Mouse (Mus musculus) embryo, embryonic 9.5 days (tissue): ENCODE data around the gene Spock2.
"Not testable (repeated sequence)": the region's sequence is repeated elsewhere in the genome, so short reads cannot be mapped to it uniquely, and the experiment has no call there.

Source experiments
- DNase-seq: peaks from one replicate; pipeline ENCODE4 v3.0.0-alpha.2; 2017; ENCODE audit errors: extremely low spot score

The Spock2 gene

DNA sequence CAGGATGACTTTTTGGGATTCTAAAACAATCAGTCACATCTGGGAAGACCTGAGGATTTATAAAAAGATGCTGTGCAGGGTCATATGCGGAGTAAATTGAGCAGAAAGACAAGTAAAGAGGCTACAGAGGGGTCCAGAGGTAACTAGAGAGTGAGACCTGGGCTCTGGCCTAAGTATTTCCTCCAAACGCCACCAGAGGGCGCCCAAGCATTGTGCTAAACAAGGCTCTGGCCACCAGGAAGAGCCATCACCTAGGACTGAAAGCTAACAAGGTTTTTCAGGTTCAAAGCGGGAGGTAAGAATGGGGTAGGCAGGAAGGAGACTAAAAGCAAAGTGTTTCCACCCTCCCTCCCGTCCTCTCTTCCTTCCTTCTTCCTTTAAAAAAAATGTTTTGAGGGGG, 42.1 kb downstream of the Spock2 start:
- DNase-seq: peak; percentile 76

DNA sequence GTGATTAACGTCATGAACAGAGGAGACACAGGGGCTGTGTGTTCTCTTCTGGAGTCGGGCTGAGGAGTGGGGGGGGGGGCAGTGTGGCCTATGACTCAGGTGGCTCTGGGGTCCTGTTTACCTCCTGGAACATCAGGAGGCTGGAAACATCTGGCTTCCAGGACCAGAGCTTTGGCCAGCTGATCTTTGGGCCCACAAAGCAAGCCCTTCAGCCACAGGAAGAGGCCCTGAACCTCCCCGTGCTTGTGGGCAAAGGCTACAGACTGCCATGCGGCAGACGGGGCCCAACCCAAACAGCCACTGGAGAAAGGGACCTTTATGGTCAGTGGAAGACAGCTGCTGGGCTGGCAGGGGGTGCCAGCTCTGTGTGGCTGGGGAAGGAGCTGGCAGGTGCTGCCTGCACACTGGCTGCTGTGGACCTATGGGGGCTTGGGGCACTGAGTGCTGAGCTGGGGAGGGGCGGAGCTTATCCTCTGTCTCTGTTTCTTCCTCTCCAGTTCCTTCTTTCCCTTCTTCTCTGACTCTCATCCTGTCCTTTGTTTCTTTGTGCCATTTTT, 45.2 kb downstream of the Spock2 start:
- no peak for DNase-seq

DNA sequence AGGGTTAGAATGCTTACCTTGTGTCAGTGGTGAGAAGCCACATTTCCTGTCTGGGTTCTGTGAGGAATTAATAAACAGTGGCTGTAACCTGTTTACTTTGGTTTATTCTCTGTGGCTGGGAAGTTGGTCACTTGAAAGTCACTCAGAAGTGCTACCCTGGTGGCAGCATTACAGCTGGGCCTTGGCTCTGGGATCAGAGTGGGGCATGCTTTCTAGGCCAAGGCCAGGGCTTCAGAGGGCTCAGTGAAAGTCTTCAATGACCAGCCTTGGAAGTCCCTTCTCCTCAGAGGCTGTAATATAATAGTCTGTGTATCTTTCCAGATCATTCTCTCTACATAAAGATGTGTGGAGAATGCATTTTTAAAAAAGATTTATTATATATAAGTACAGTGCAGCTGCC, 50.0 kb downstream of the Spock2 start:
- no peak for DNase-seq

DNA sequence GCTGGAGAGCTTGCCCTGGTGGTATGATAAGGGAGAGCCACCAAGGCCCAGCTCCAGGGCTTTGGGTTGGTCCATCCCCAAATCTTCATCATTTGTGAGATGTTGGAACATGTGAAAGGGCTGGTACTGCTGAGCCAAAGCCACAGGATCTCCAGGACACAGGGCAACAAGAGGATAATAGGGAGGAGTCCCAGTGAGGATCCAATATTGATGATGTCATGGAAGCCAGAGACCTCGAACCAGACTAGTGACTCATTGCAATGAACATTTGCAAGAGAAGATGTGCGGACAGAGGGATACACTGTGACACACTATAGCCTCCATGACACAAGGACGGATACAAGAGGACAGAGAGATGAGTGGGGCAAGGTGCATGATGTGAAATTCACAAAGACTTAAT, 52.1 kb downstream of the Spock2 start:
- DNase-seq: no peak

DNA sequence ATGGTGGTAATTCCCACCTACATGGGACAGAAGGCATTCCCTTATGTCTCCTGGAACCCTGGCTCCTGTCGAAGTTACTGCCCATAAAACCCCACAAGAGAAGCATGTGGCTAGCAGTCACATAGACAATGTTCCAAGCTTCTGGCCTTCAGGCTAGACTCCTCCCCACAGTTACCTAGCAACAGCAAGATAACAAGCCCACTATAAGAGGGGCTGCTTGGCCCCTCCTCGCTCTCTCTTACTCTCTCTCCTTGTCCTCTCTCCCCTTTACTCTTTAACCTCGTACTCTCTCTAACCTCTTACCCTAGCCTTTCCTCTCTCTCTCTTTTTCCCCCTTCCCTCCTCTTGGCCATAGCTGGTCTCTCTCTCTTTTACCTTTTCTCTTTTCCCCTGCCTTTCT, 55.4 kb downstream of the Spock2 start:
- DNase-seq: not testable (repeated sequence)

DNA sequence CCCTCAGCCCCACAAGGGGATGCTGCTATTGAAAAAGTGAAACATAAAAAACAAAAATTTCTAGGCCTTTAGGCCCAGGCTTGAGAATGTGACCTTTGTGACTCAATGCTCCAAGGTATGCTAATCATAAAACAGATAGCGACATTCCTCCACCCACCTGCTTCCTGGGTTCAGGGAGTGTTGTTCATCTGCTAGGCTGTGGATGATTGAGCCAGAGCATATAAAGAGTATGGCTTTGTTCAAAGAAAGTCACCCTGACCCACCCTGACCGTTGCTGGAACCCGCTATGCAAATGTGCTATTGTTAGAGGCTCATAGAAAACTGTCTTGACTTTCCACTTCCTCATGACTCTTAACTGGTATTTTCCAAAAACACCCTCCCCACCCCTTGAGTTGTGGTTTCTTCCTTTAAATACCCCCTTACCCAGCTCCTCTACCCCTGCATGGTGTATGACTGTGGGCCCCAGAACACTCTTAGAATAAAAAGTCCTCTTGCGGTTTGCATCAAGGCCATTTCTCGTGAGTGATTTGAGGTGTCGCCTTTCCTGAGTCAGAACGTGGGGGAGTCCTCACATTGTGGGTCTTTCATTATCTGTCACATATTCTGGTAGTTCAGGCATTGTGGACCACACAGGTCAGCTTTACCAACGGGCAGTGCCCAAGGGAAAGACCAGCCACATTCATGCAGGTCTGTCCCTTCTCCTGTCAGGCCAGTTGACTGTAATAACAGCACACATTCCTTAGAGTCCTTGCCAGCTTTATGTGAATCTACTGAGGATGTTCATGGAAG, 56.4 kb downstream of the Spock2 start:
- DNase-seq: not testable (repeated sequence)

DNA sequence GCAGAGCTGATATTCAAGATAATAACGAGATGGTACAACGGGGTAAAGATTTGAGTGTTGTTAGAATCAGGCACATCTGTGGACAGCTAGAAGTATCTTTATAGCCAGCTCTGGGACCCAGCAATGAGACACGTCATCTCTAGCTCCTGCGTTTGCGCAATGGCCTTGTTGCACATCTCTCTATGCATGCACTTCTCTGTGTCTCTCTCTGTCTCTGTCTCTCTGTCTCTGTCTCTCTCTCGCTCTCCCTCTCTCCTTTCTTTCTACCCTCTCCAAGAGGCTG, 56.9 kb downstream of the Spock2 start:
- no peak for DNase-seq

DNA sequence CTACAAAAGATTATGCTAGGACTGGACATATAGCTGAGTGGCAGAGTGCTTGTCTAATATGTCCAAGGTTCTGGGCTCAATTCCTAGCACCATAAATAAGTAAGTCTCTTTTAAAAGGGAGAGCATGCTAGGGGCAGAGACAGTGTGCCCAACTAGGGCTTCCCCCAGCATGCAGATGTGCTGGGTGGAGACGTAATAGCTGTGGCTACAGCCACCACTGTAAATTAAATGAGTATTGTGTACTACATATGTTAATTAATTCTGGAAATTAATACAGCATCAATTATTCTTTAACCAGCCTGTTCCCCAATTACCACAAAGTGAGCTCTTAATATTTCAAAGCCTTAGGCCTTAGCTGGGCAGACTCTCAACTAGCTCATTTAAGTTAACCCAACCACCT, 58.9 kb downstream of the Spock2 start:
- no peak for DNase-seq

DNA sequence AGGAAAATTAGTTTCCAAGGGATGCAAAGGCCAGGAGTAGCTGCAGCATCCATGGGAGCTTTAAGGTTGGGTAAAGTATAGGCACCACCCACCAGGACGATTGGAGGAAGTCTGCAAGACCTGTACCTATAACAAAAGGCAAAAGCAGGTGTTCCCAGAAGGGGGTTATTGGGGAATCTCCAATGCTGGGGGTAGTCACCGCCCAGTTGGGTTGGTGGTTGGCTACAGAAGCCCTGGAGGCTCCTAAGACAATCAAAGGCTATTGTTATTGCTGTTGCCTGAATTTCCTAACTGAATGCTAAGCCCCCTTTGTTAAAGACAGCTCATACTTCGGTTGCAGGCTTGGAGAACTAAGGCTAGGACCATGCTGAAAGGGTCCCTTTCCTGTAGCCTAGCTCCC, 60.0 kb downstream of the Spock2 start:
- DNase-seq: no peak

DNA sequence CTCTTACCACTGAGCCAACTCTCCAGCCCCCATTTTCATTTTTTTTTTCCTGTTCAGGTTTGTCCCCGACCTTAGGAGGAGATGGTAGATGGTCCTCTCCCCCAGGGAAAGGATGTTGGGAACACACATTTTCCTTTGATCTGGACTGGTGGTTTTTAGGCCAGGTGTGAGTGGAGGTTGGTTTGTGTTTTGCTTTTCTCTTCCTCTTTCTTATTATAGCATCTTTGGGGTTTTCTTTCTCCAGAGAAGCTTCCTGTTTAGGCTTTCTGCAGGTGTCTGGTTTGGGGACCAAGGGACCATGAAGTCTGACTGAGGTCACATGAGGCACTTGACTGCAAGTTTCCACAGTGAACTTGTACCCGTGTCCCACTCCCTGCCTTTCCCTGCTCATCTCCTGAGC, 62.3 kb downstream of the Spock2 start:
- DNase-seq: no peak

DNA sequence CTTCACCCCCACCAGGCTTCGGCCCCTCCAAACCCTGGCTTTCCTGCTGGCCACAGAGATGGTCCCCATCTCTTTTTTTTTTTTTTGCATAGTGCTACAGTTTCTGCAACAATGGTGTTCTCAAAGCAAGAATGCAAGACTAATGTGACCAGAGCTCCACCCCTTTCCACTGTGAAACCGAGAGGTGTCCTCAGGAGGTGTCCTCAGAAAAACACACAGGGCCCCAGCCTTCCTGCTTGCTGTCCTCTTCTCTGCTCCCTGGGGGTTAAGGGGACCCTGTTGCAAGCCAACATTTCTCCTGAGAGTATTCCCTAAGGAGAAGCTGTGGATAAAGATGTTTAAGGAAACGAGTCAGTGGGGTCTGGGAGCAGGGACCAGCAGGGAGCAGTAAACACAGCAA, 62.9 kb downstream of the Spock2 start:
- no peak for DNase-seq

DNA sequence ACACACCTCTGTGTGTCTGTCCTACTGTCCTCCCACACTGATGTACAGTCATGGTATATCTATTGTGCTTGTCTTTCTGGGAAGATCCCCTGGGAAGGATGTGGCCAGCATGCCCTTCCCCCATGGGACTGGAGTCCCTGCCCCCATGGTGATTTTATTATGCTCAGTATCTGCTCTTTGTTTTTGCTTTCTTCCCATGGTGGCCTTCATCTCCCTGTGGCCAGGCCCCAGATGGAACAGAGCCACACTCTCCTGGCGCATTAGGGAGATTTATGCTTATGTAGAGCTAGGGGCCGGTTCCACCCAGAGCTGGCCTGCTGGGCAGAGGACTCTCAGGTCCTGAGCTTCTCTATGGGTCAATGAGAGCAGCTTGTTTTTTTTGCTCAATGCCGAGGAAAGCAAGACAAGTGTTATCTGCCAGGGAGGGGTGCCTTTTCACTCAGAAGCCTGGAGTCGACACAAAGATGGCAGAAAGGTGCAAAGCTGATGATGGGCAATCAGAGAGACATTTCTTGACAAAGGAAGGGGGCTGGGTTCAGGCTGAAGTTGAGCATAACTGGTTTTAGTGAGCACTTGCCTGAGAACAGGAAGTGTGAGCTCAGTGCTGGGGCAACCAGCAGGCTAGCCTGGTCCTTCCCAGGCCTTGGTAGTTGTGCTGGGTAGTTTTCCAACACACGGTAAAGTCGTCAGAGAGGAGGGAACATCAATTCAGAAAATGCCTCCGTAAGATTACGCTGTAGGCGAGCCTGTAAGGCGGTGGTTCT, 64.5 kb downstream of the Spock2 start:
- DNase-seq: no peak

DNA sequence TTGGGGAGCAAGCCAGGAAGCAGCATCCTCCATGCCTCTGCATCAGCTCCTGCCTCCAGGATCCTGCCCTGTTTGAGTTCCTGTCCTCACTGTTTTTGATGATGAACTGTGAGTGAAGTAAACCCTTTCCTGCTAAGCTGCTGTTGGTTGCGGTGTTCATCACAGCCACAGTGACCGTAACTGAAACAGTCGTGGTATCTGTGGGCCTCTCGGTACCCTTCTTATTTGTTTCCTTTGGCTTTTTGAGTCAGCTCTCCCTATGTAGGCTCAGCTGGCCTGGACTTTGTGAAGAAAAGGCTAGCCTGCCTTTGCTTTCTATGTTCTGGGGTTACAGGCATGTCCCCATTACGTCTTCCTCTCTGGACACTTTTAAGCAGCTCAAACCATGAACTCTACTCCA, 65.3 kb downstream of the Spock2 start:
- DNase-seq: no peak

DNA sequence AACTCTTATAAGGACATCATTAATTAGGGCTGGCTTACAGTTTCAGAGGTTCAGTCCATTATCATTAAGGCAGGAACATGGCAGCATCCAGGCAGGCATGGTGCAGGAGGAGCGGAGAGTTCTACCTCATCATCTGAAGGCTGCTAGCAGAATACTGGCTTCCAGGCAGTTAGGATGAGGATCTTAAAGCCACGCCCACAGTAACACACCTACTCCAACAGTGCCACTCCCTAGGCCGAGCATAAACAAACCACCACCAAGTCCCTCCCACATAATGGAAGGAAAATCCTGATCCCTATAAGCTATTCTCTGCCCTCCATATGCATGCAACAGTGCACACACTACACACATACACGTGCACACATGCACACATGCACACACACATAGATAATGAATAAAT, 66.3 kb downstream of the Spock2 start:
- no peak for DNase-seq

DNA sequence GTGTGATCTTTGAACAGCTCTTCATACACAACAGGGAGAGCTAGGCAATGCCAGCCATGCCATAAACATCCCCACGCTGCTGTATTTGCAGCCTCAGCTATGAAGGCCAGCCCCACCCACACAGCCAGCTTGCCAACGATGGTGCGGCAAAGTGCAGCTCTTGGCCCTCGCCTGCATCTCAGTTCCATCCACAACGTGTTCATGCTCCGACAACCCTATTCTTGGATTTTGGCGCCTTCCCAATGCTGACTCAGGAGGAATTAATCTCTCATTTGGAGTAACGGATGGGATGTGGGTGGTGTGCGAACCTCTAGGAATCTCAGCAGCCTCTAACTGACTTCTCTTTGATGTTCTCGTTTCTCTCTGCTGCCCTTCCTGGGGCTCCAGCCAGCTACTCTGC, 67.0 kb downstream of the Spock2 start:
- DNase-seq: no peak

DNA sequence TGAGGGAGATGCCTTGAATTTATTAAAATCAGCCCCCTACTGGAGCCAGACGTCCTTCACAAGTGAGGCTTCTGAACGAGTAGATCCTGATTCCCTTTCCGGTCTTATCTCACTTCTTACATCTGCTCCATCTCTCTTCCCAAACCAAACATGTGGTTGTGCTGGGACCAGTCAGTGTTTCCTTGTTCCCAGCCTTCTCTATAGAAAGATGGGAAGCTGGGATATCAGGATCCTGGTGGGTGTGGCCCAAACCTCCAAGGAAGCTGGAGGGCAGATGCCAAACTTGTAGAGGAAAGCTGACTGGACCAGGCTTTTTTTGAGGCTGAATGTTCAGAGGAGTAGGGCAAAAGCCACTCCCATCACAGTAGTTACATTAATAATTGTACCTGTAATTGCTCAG, 68.5 kb downstream of the Spock2 start:
- DNase-seq: no peak

DNA sequence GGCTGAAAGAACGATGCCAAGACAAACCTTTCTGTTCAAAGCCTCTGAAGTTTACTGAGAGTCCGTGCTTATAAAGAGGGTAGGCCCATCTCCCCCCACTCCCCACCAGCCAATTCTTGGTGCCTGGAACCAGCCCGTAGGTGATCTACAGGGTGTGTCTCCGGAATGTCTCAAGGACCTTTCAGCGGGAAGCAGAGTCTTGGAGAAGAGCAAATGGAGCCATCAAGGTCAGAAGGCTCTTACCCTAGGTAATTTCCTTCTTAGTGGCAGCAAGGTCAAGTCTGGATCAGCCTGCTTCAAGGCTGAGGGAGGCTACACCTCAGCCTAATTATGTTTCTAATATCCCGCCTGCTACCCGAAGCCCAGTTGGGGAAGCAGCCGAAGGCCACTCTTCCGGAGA, 69.3 kb downstream of the Spock2 start:
- DNase-seq: not testable (repeated sequence)
